Mouse (Mus musculus) layer of hippocampus, adult 8-10 months (tissue): ENCODE measurements around the gene Lin28a. TPM values are rescaled to one million over a fixed set of nuclear protein-coding genes. Genes with fewer than 3 reads are reported as not detected.
A peak's percentile ranks its signal among the peaks of the same experiment; 100 is the strongest.

Source experiments
- DNase-seq, 2 experiments: peaks; one replicate each; pipeline ENCODE4 v3.0.0; 2022; ENCODE audit warnings: low spot score in 2 of 2
- total RNA-seq, 4 experiments: library from RNA; stranded (reverse); gene quantifications; 2 replicates each; pipeline ENCODE4 v1.2.4; 2022

The Lin28a gene
- total RNA-seq: not detected

- DNase-seq: no peak
Observed at GRCm38 (mm10) chr4:134018779-134019145, at the start of gene Lin28a. Lin28a (minus strand) TSS chr4:134018841.

- DNase-seq: no peak
Observed at GRCm38 (mm10) chr4:134067833-134068544, 49.3 kb upstream of the Lin28a start.

GRCm38 (mm10) chr4:134067383-134067782 is 48.7 kb upstream of the Lin28a start:
- DNase-seq: no peak

GRCm38 (mm10) chr4:134065431-134066004 is 46.9 kb upstream of the Lin28a start:
- no peak for DNase-seq

GRCm38 (mm10) chr4:134062561-134062960 is 43.9 kb upstream of the Lin28a start:
- DNase-seq: no peak

GRCm38 (mm10) chr4:134061944-134062446 is 43.4 kb upstream of the Lin28a start:
- no peak for DNase-seq

GRCm38 (mm10) chr4:134061166-134061830 is 42.7 kb upstream of the Lin28a start:
- DNase-seq: no peak

- DNase-seq: no peak
Observed at GRCm38 (mm10) chr4:134060135-134060865, 41.7 kb upstream of the Lin28a start, which contains the start of gene Crybg2. Crybg2 (plus strand) TSS chr4:134060815.

- no peak for DNase-seq
Observed at GRCm38 (mm10) chr4:134058908-134059307, 40.3 kb upstream of the Lin28a start.

GRCm38 (mm10) chr4:134058166-134058715 is 39.6 kb upstream of the Lin28a start:
- no peak for DNase-seq

- DNase-seq: no peak
Observed at GRCm38 (mm10) chr4:134053538-134053937, 34.9 kb upstream of the Lin28a start, which contains the start of gene Zfp683. Zfp683 (plus strand) TSS chr4:134053838.

- DNase-seq: no peak
Observed at GRCm38 (mm10) chr4:134052560-134052959, 33.9 kb upstream of the Lin28a start.

GRCm38 (mm10) chr4:134051912-134052311 is 33.3 kb upstream of the Lin28a start:
- no peak for DNase-seq

GRCm38 (mm10) chr4:134047648-134048047 is 29.0 kb upstream of the Lin28a start:
- no peak for DNase-seq

GRCm38 (mm10) chr4:134043041-134043440 is 24.4 kb upstream of the Lin28a start:
- no peak for DNase-seq

- DNase-seq: no peak
Observed at GRCm38 (mm10) chr4:134041317-134042123, 22.9 kb upstream of the Lin28a start.

GRCm38 (mm10) chr4:134035953-134036352 is 17.3 kb upstream of the Lin28a start:
- peak; percentile 75 to 89 for DNase-seq

GRCm38 (mm10) chr4:134025802-134026201 is 7.2 kb upstream of the Lin28a start:
- no peak for DNase-seq

GRCm38 (mm10) chr4:134020621-134021020 is 2.0 kb upstream of the Lin28a start:
- no peak for DNase-seq

GRCm38 (mm10) chr4:134019641-134020351 is 1.2 kb upstream of the Lin28a start:
- DNase-seq: no peak
